Mouse (Mus musculus) forebrain, embryonic 10.5 days (tissue): ENCODE results near the gene Glrb. TPM values are rescaled to one million over a fixed set of nuclear protein-coding genes. Genes with fewer than 3 reads are reported as not detected.
A peak's percentile ranks its signal among the peaks of the same experiment; 100 is the strongest.

ENCODE experiments used
- DNase-seq: peaks from one replicate; pipeline ENCODE4 v3.0.0-alpha.2; 2017; ENCODE audit warnings: low spot score; ENCODE audit errors: extremely low spot score
- H3K27ac ChIP-seq: fragments of 300-500 bp; sonication (generic); 2 replicates; pipeline ENCODE4 v1.5.1; 2016; ENCODE audit warnings: mild to moderate bottlenecking
- H3K27me3 ChIP-seq: fragments of 300-500 bp; sonication (generic); 2 replicates; pipeline ENCODE4 v1.6.1; 2016; ENCODE audit warnings: mild to moderate bottlenecking; ENCODE audit not compliant: poor library complexity, severe bottlenecking
- H3K36me3 ChIP-seq: fragments of 300-500 bp; sonication (generic); replicated peaks from 2 replicates; pipeline ENCODE4 v1.6.1; 2016; ENCODE audit warnings: mild to moderate bottlenecking, moderate library complexity
- H3K4me1 ChIP-seq: fragments of 300-500 bp; sonication (generic); 2 replicates; pipeline ENCODE4 v1.6.1; 2016
- H3K4me3 ChIP-seq: fragments of 300-500 bp; sonication (generic); 2 replicates; pipeline ENCODE4 v1.5.1; 2016; ENCODE audit warnings: mild to moderate bottlenecking, moderate library complexity
- H3K9me3 ChIP-seq: fragments of 300-500 bp; sonication (generic); 2 replicates; pipeline ENCODE4 v1.6.1; 2016; ENCODE audit warnings: mild to moderate bottlenecking, moderate library complexity
- WGBS: fragments of 180-500 bp; shearing (Covaris S2); methylation state at CpG from one replicate; pipeline ENCODE4 v1.1.7; 2016; 5-methylcytosine and 5-hydroxymethylcytosine counted together
- polyA plus RNA-seq: library from polyadenylated mRNA; unstranded; fragments of >200 nt; fragmentation: Nextera tagmentation; extraction: Ambion mirVana; gene quantifications from 2 replicates; pipeline ENCODE4 v1.2.1, GENCODE M21; 2016

Gene Glrb
- polyA plus RNA-seq, 1 experiment from 2014 or later = 7.2 TPM

DNA sequence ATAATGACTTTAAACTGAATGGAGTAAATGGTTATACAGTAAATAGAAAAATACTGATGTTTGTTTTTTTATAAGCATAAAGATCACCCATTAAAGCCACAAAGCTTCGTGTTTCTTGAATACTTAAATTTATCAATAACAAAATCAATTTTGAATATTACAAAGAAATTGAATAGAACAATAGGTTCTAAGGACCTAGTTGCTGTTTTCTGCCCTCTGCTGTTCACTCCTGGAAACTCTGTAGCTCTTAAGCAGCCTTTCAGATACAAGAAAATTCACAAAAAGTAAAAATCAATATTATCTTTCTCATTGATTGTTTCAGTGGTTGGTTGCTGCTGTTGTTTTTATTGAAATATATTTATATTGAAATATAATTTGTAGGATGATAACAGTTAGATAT is 108.1 kb downstream of the Glrb start:
- 11% methylated on average over 1 of the region's 1 CpGs for WGBS
- Histone ChIP-seq H3K4me3 (no peak overlapping the region), H3K27me3 (peaks cover 32% of the 10 kb centered on the region), H3K9me3 (no peaks in the 10 kb centered on the region), H3K4me1 (peaks cover 30% of the 10 kb centered on the region), H3K36me3 (no peaks in the 10 kb centered on the region), H3K27ac (no peak overlapping the region)
- no peak for DNase-seq

DNA sequence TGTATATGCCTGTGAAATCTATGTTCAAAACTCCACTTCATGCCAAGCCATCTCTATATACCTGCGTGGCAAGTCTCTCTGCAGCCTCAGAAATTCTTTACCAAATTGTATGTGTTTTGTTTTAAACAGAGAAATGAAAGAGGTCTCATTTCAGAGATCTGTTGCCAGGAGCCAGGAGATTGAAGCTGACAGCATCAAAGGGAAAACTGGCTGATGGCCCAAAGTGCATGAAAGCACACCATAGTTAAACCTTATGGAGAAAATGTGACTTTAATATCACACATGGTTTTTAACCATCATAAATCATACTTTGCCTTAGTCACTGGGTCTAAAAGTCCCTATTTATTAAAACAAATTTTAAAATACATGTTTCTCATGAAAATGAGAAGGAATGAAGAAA is 109.6 kb downstream of the Glrb start:
- H3K4me1 ChIP-seq = peaks cover 34% of the 10 kb centered on the region
- H3K9me3 ChIP-seq = no peaks in the 10 kb centered on the region
- H3K36me3 ChIP-seq = no peaks in the 10 kb centered on the region
- no peak overlapping the region for H3K27ac ChIP-seq
- H3K4me3 ChIP-seq = no peak overlapping the region
- no peak for DNase-seq
- WGBS = 70% methylated on average over 1 of the region's 1 CpGs
- peaks cover 47% of the 10 kb centered on the region for H3K27me3 ChIP-seq

DNA sequence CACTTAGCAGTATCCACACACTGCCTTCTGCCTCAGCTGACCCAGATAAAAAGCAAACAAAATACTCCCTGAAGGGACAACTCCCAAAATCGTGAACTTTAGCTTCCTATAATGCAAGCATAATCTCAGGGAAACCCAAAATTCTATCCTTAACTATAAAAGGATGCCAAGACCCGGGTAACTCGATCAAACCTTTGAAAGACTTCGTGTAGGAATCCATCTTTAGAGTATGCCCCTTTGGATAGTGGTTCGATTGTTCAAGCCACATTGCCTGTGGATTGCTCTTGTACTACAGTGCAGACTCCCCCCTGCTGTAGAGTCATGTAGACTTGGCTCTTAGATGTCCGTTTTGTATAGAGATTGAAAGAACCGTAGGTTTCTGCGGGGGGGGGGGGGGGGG is 110.2 kb downstream of the Glrb start:
- Histone ChIP-seq H3K4me3 (peak overlapping the region; percentile 59), H3K27me3 (peaks cover 53% of the 10 kb centered on the region), H3K9me3 (no peaks in the 10 kb centered on the region), H3K4me1 (peaks cover 34% of the 10 kb centered on the region), H3K36me3 (no peaks in the 10 kb centered on the region), H3K27ac (no peak overlapping the region)
- WGBS = 62% methylated on average over 8 of the region's 8 CpGs
- DNase-seq = no peak

DNA sequence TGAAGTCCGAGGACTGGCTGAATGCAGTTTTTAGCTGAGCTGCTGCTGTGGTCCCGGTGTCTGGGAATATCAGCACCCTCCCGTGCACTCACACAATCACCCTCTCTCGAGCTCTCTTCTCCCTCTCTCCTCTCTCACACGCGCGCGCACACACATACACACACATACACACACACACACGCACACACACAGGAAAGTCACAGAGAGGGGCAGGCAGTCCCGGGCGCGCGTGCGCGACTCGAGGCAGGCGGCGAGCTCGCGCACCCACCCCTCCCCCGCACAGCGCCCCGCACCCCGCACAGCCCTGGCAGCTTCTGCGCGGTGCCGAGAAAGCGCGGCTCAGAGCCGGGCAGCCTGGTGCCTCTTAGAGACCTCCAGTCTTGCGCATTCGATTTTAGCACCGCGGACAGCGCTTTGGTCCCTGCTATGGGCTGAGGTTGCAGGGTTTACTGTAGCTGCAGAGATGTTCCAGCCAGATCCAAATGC is 110.8 kb downstream of the Glrb start, which contains the start of gene Gria2:
Gria2 (minus strand) TSS at position 240 of the 486 bp plus-strand sequence.
- H3K4me3 ChIP-seq = peak within 1 kb of the TSS; percentile 59
- under 1% methylated on average over 35 of the region's 35 CpGs for WGBS
- DNase-seq = peak; percentile 66
- H3K4me1 ChIP-seq = peaks cover 34% of the 10 kb centered on the region
- no peaks in the 10 kb centered on the region for H3K36me3 ChIP-seq
- H3K27ac ChIP-seq = peak within 1 kb of the TSS; percentile 69
- H3K9me3 ChIP-seq = no peaks in the 10 kb centered on the region
- H3K27me3 ChIP-seq = peaks cover 53% of the 10 kb centered on the region

DNA sequence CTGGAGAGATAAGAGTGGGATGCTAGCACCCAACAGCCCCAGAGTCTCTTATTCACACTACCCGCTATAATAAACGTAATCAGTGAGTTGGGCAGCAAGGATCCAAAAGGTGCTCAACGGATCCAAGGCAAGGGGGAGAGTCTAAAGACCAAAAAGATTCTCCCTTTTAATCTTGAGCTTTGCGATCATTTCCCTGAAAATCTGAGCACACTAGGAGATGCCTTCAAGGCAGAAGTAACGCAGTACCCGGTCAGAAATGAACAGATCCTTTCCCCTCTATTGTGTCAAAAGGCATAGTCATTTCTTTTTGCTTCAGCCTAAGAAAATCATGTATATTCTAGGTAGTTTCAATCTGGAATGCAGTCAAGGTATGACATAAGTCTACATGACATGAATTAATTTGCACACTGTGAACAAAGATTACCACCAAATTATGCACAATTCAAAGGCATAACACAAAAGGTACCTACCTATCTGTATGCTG is 111.6 kb downstream of the Glrb start:
- 23% methylated on average over 6 of the region's 6 CpGs for whole genome bisulfite sequencing
- no peak for DNase-seq

DNA sequence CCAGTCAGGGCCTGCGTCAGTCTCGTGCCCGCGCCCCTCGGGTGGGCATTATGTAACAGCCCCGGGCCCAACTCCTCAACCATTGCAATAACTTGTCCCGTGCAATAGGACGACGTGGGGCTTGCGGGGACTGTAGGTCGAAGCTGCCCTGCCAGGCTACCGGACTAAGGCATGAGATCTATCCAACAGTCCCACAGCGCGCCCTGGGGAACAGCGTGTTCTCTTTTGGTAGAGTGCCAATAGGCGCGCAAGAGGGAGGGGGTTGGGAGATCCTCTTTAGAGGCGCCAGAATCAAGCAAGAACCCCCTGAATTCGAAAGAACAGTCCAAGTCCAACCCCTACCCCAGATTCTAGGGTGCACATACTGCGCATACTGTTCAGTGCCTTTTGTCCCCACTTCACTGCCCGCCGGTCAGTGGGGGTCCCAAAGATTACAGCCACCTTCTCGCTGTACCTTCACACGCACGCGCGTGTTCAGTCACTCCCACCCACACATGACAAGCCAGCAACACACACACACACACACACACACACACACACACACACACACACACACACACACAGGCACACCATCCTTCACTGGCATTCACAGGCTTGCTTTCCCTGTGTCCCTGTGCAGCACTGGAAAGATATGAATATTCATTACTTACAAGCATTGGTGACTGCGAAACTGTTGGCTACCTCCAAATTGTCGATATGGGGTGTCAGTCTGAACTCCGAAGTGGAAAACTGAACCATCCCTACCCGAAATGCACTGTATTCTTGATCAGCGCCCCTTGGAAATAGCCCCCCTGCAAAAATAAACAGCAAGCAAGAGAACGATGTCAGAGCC is 112.2 kb downstream of the Glrb start:
- peak; percentile 14 for DNase-seq
- H3K9me3 ChIP-seq = no peaks in the 10 kb centered on the region
- H3K27me3 ChIP-seq = peaks cover 53% of the 10 kb centered on the region
- H3K27ac ChIP-seq = peak overlapping the region; percentile 59
- peaks cover 34% of the 10 kb centered on the region for H3K4me1 ChIP-seq
- H3K36me3 ChIP-seq = no peaks in the 10 kb centered on the region
- WGBS = 9% methylated on average over 33 of the region's 33 CpGs
- H3K4me3 ChIP-seq = peak overlapping the region; percentile 59

More for the DNA sequence above, 111.6 kb downstream of the Glrb start:
- Histone ChIP-seq H3K27ac (no peak overlapping the region), H3K36me3 (no peaks in the 10 kb centered on the region), H3K4me1 (peaks cover 34% of the 10 kb centered on the region), H3K9me3 (no peaks in the 10 kb centered on the region), H3K4me3 (peak overlapping the region; percentile 59), H3K27me3 (peaks cover 53% of the 10 kb centered on the region)

DNA sequence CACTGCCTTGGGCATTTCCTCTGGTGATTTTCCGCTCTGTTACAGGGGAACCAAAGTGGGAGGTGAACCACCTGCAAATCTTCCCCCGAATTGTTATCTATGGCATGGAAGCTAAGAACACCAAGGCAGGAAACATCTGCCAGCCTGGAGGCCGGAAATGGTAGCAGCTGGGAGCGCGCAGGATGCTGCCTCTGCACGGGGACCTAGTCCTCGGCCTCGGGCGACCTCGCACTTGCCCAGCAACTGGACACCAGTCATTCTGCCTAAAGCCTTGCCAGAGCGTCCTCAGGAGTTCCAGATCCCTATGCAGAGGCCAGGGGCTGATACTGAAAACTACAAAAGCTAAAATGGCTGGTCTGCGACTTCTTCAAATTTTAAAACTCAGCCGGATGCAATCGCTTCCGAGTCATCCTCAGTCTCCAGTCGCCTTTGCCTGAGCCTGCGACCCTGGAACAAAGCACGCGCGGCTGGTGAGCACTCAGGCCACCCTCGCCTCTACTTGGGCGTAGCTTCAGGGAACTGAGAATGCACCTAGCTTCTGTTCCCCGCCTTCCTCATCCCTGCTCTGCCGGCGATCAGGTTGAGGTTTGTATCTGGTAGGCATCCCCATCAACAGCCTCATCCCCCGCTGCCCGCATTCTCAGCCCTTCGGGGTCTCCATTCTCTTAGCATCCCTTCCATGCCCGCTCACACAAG is 113.0 kb downstream of the Glrb start:
- DNase-seq = peak; percentile 49
- Histone ChIP-seq H3K4me3 (peak overlapping the region; percentile 59), H3K9me3 (no peaks in the 10 kb centered on the region), H3K4me1 (peaks cover 34% of the 10 kb centered on the region), H3K36me3 (no peaks in the 10 kb centered on the region), H3K27me3 (peaks cover 53% of the 10 kb centered on the region), H3K27ac (peak overlapping the region; percentile 59)
- 2% methylated on average over 29 of the region's 29 CpGs for WGBS

DNA sequence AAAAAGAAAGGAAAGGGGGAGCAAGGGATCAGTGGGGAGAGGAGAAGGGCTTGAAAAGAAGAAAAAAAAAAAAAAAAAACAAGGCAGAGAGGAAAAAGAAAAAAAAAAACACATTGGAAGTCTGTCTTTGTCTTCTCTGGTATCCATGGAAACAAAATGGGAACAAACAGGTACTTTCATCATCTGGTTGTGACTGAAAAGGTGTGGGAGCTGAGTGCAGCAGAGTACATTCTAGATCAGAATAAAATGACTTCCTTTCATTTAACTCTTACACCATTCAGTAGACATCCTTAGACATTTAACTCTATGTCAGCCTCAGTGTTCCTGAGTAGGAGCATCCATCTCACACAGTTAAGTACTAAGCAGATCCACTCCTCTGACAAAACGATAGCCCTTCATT is 115.5 kb downstream of the Glrb start:
- peaks cover 47% of the 10 kb centered on the region for H3K27me3 ChIP-seq
- no peaks in the 10 kb centered on the region for H3K36me3 ChIP-seq
- H3K9me3 ChIP-seq = no peaks in the 10 kb centered on the region
- H3K27ac ChIP-seq = no peak overlapping the region
- no peak for DNase-seq
- WGBS = 70% methylated on average over 1 of the region's 1 CpGs
- H3K4me1 ChIP-seq = peaks cover 30% of the 10 kb centered on the region
- H3K4me3 ChIP-seq = no peak overlapping the region

DNA sequence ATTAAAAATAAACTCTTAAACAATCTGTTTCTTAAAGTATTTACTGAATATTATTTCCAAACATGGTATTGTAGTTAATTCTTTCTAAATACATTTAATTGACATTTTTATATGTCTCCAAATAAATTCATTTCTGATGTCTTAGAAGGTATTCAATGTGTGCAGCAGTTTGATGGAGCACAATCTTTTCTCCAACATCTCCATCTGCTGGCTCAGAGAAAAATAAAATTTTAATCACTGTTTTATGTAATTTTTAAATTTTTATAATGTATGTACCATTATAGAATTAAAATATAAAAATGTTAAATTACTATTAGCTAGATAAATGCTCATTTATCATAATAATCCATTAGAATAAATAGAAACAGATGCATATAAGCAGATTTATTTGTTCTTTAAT is 116.7 kb downstream of the Glrb start:
- Histone ChIP-seq H3K4me3 (no peak overlapping the region), H3K9me3 (no peaks in the 10 kb centered on the region), H3K27me3 (peaks cover 35% of the 10 kb centered on the region), H3K36me3 (no peaks in the 10 kb centered on the region), H3K4me1 (peaks cover 19% of the 10 kb centered on the region), H3K27ac (no peak overlapping the region)
- no peak for DNase-seq

DNA sequence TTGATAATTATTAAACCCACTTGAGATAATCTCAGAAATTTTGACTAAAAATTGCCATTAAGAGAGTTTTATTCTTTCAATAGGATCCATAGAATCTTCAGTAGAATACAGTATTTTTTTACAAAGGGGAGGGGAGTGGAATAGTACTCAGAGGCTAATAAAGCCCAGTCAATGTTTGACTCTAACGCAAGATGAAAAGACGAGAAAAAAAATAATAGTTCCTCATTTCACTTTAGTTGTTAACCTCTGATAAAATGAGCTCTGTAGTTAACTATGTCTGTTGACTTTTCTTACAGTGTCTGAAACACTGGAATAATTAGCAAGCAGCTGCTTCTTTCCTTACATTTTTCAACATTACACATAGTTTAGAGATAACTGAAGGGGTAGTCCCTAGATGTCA is 118.2 kb downstream of the Glrb start:
- WGBS = 94% methylated on average over 2 of the region's 2 CpGs
- H3K36me3 ChIP-seq = no peaks in the 10 kb centered on the region
- peaks cover 20% of the 10 kb centered on the region for H3K27me3 ChIP-seq
- H3K27ac ChIP-seq = no peak overlapping the region
- H3K4me1 ChIP-seq = peaks cover 4% of the 10 kb centered on the region
- H3K9me3 ChIP-seq = no peaks in the 10 kb centered on the region
- no peak overlapping the region for H3K4me3 ChIP-seq
- no peak for DNase-seq
